Mouse (Mus musculus) C2C12 (cell line): Measurements from ENCODE around the gene Pigq. TPM values are rescaled to one million over a fixed set of nuclear protein-coding genes. Genes with fewer than 3 reads are reported as not detected.

Source experiments
- H3K27me3 ChIP-seq: one replicate; pipeline ENCODE4 v1.6.1; 2011; ENCODE audit not compliant: control insufficient read depth, insufficient read depth, insufficient read length
- H3K36me3 ChIP-seq: one replicate; pipeline ENCODE4 v1.6.1; 2011; ENCODE audit not compliant: control insufficient read depth, insufficient read depth
- H3K4me3 ChIP-seq: one replicate; pipeline ENCODE4 v1.5.1; 2011; ENCODE audit warnings: mild to moderate bottlenecking, control low read depth; ENCODE audit not compliant: poor library complexity, insufficient read depth, severe bottlenecking
- H3K79me2 ChIP-seq: one replicate; pipeline ENCODE4 v1.6.1; 2011; ENCODE audit not compliant: control insufficient read depth, insufficient read depth
- H3K79me3 ChIP-seq: one replicate; pipeline ENCODE4 v1.6.1; 2011; ENCODE audit warnings: low read depth, control low read depth
- H3ac ChIP-seq: one replicate; pipeline ENCODE3; 2011; ENCODE audit warnings: low read depth; ENCODE audit not compliant: control insufficient read depth, insufficient read length
- CEBPB ChIP-seq: IDR thresholded peaks from one replicate; pipeline ENCODE4 v1.6.1; 2011; ENCODE audit warnings: low read depth, mild to moderate bottlenecking, control low read depth, moderate library complexity
- CTCF ChIP-seq: IDR thresholded peaks from one replicate; pipeline ENCODE4 v1.5.1; 2011; ENCODE audit not compliant: control insufficient read depth, insufficient read depth, insufficient read length
- FOSL1 ChIP-seq: IDR thresholded peaks from one replicate; pipeline ENCODE4 v1.8.0; 2011; ENCODE audit warnings: mild to moderate bottlenecking, low read length; ENCODE audit not compliant: poor library complexity, insufficient read depth, severe bottlenecking
- MAX ChIP-seq: IDR thresholded peaks from one replicate; pipeline ENCODE4 v1.6.1; 2011; ENCODE audit warnings: mild to moderate bottlenecking, control low read depth
- MYOD1 ChIP-seq: IDR thresholded peaks from one replicate; pipeline ENCODE4 v1.6.1; 2011; ENCODE audit warnings: low read depth; ENCODE audit not compliant: control insufficient read depth, insufficient read length
- MYOG ChIP-seq: IDR thresholded peaks from one replicate; pipeline ENCODE4 v1.6.1; 2011; ENCODE audit not compliant: control insufficient read depth, insufficient read length; ENCODE audit errors: extremely low read depth
- USF1 ChIP-seq: IDR thresholded peaks from one replicate; pipeline ENCODE4 v1.6.1; 2011; ENCODE audit warnings: low read depth, mild to moderate bottlenecking, control low read depth, moderate library complexity
- polyA plus RNA-seq: library from polyadenylated mRNA; unstranded; fragments of >200 nt; fragmentation: generic; extraction: Trizol; gene quantifications from one replicate; pipeline ENCODE4 v1.2.1, GENCODE M21; 2012; ENCODE audit warnings: missing spikeins

The Pigq gene
- polyA plus RNA-seq, 1 experiment: 43.5 TPM

DNA sequence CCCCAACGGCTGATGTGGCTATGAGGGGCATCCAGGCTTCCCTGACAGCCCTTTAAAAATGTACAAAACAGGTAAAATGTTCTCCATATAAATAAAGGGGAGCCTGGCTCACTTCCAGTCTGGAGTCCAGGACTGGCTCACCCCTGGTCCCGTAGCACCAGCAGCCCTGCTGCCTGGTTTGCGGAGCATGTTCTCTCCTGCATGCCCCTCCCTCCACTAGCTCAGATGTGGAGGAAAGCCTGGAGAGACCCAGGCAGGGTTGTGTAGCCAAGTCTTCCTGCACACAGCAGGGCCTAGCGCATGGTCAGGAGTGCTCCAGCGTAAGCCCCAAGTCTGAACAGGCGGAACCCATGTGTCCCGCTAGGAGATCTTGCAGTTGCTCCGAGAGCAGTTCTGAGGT lies 61.5 kb downstream of the Pigq start:
- peaks cover 16% of the 10 kb centered on the region for H3K36me3 ChIP-seq
- TF ChIP-seq MYOG (no peak), CTCF (no peak), USF1 (no peak), MAX (no peak), MYOD1 (no peak), CEBPB (no peak), FOSL1 (no peak)

GRCm38 (mm10) chr17:25882306-25882705 lies 62.4 kb downstream of the Pigq start:
- no peaks in the 10 kb centered on the region for H3K79me3 ChIP-seq
- no peak overlapping the region for H3ac ChIP-seq
- peaks cover 17% of the 10 kb centered on the region for H3K36me3 ChIP-seq
- no peaks in the 10 kb centered on the region for H3K79me2 ChIP-seq
- TF ChIP-seq MYOG: no peak
- no peak for TF ChIP-seq USF1
- TF ChIP-seq CTCF: no peak
- no peak for TF ChIP-seq MYOD1
- no peak for TF ChIP-seq MAX
- TF ChIP-seq CEBPB: no peak
- no peak for TF ChIP-seq FOSL1
- H3K27me3 ChIP-seq: no peaks in the 10 kb centered on the region
- H3K4me3 ChIP-seq: no peak overlapping the region

More for the DNA sequence above, 61.5 kb downstream of the Pigq start:
- no peaks in the 10 kb centered on the region for H3K79me3 ChIP-seq
- no peaks in the 10 kb centered on the region for H3K79me2 ChIP-seq
- H3ac ChIP-seq: no peak overlapping the region
- no peak overlapping the region for H3K4me3 ChIP-seq
- H3K27me3 ChIP-seq: no peaks in the 10 kb centered on the region

- H3K36me3 ChIP-seq: peaks cover 17% of the 10 kb centered on the region
- TF ChIP-seq USF1 (no peak), MAX (no peak), FOSL1 (no peak), CTCF (no peak), MYOG (no peak), CEBPB (no peak), MYOD1 (no peak)
These were observed 63.0 kb downstream of the Pigq start for GRCm38 (mm10) chr17:25881691-25882090.

GRCm38 (mm10) chr17:25880913-25881641 lies 63.7 kb downstream of the Pigq start:
- Histone ChIP-seq H3K4me3 (no peak overlapping the region), H3ac (no peak overlapping the region), H3K79me2 (peaks cover 6% of the 10 kb centered on the region), H3K36me3 (peaks cover 17% of the 10 kb centered on the region), H3K79me3 (no peaks in the 10 kb centered on the region), H3K27me3 (no peaks in the 10 kb centered on the region)
- no peak for TF ChIP-seq MYOG
- TF ChIP-seq MYOD1: no peak
- no peak for TF ChIP-seq CEBPB
- TF ChIP-seq CTCF: no peak
- TF ChIP-seq USF1: no peak
- TF ChIP-seq MAX: no peak

More at GRCm38 (mm10) chr17:25881691-25882090, 63.0 kb downstream of the Pigq start:
- Histone ChIP-seq H3K79me2 (peaks cover under 1% of the 10 kb centered on the region), H3K79me3 (no peaks in the 10 kb centered on the region), H3ac (no peak overlapping the region), H3K27me3 (no peaks in the 10 kb centered on the region), H3K4me3 (no peak overlapping the region)

GRCm38 (mm10) chr17:25880196-25880910 lies 64.4 kb downstream of the Pigq start, which contains the start of gene Wfikkn1:
TSS of gene Wfikkn1 (minus strand) at chr17:25880858.
- no peaks in the 10 kb centered on the region for H3K79me3 ChIP-seq
- peaks cover 17% of the 10 kb centered on the region for H3K36me3 ChIP-seq
- no peaks in the 10 kb centered on the region for H3K27me3 ChIP-seq
- TF ChIP-seq FOSL1: no peak
- no peak for TF ChIP-seq CTCF
- TF ChIP-seq MAX: no peak
- TF ChIP-seq MYOG: no peak
- no peak for TF ChIP-seq CEBPB
- TF ChIP-seq MYOD1: no peak
- TF ChIP-seq USF1: no peak
- H3K4me3 ChIP-seq: no peak within 1 kb of the TSS
- H3K79me2 ChIP-seq: peaks cover 8% of the 10 kb centered on the region
- no peak within 1 kb of the TSS for H3ac ChIP-seq
